Mouse (Mus musculus): ENCODE measurements around the gene Med16. TPM values are rescaled to one million over a fixed set of nuclear protein-coding genes. Genes with fewer than 3 reads are reported as not detected.

Gene Med16
- polyA plus RNA-seq, 1 experiment from 2014 or later: 77.3 TPM

DNA sequence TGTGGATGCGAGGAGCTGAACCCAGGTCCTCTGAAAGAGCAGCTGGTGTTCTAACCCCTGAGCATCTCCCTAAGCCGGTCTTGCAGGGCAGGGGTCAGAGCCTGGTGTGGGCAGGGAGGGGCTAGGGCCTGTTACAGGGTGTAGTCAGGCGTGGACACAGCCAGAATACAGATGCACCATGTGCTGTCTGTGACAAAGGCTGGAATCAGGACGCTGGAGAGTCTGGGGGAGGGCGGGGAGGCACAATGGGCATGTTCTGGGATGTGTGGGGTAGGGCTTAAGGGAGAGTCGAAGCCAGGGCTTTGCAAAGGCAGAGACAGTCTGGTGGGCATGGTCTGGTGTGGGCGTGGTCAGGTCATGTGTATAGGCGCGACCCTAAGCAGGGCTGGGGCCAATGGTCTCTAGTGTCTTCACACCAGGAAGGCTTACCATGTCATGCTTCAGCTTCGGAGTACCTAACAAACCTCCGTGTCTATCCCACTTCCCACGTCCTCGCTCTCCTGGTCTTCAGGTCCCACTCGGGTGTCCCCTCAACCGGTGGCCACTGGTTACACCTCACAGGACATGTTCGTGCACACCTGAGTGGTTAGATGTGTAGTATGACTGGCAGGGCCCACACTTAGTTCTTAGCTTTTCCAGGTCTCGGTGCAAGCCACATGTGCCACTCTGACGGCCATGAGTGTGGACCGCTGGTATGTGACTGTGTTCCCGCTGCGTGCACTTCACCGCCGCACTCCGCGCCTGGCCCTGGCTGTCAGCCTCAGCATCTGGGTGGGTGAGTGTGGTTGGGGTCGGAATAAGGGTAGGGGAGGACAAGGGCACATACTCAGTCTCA is 11.6 kb upstream of the Med16 start:
- WGBS: 18% methylated on average over 26 of the region's 26 CpGs
- peaks cover 62% of the 10 kb centered on the region for H3K4me1 ChIP-seq (replicated peaks)

DNA sequence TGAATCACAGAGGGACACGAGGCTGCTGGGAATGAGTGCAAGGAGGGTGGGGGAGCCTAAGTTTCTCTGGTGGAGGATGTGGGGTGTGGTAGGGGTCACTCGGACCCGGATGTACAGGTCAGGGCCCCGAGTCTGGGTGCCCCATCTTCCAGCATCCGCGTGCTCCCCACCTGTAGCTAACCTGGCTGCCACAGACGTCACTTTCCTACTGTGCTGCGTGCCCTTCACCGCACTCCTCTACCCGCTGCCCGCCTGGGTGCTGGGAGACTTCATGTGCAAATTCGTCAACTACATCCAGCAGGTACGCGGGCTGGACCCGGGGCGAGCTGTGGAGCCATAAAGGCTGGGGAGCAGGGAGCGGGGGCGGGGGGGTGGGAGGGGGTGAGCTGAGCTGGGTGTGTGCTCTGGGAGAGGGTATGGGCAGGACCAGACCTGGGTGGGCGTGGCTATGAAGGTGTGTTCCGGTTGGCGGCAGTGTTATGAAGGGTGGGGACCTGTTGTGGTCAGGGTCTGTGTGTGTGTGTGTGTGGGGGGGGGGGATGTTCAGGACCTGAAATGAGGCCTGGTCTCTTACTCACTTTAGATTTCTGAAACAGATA is 10.6 kb upstream of the Med16 start:
- no peaks in the 10 kb centered on the region for H3K36me3 ChIP-seq
- peaks cover 71% of the 10 kb centered on the region for H3K4me1 ChIP-seq (replicated peaks)
- no peaks in the 10 kb centered on the region for H3K9me3 ChIP-seq
- DNase-seq (ENCODE audit: low spot score): no peak
- H3K27me3 ChIP-seq (ENCODE audit: insufficient read depth, poor library complexity, severe bottlenecking): peaks cover 74% of the 10 kb centered on the region
- WGBS: 4% methylated on average over 20 of the region's 21 CpGs
- peak overlapping the region; percentile 44 for H3K4me3 ChIP-seq
- no peak overlapping the region for H3K27ac ChIP-seq

More for the DNA sequence above, 11.6 kb upstream of the Med16 start:
- Histone ChIP-seq H3K27ac (peak overlapping the region; percentile 53), H3K36me3 (no peaks in the 10 kb centered on the region), H3K27me3 (ENCODE audit: insufficient read depth, poor library complexity, severe bottlenecking) (peaks cover 74% of the 10 kb centered on the region), H3K4me3 (peak overlapping the region; percentile 44), H3K9me3 (no peaks in the 10 kb centered on the region)
- peak; percentile 47 for DNase-seq (ENCODE audit: low spot score)

DNA sequence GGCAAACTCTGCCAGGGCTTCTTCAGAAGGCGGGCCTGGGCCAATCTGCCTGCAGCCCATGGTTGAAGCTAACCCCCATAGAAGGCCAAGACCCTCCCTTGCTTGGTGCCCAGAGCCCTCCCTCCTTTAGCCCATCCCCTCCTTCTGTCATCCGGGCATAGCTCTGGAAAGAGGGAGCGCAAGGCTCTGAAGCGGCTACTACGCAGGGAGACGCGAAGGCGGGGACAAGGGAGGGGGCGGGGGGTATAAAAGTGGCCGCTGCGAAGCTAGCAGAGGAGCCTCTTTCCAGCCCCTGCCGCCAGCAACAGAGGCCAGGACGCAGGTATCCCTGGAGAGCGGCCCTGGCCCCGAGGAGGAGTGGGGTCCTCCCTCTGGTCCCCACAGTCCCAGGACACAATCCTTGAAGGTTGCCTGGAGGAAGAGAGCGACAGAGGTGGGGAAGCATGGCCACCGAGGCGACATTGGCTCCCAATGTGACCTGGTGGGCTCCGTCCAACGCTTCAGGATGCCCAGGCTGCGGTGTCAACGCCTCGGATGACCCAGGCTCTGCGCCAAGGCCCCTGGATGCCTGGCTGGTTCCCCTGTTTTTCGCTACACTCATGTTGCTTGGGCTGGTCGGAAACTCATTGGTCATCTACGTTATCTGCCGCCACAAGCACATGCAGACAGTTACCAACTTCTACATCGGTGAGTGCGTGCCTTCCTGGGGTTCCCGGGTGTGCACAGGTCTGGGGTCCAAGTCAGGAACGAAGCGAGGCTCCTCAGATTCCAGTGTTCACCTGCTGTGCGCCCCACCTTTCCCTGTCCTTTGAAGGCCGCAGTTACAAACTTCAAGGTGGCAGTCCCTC is 9.7 kb upstream of the Med16 start:
- H3K36me3 ChIP-seq: peaks cover 2% of the 10 kb centered on the region; the same call in 1 of the 2 replicates
- H3K27ac ChIP-seq: peak overlapping the region; percentile 23; the same call in 1 of the 2 replicates
- peaks cover 77% of the 10 kb centered on the region for H3K4me1 ChIP-seq (replicated peaks)
- DNase-seq (ENCODE audit: low spot score): peak; percentile 33
- H3K27me3 ChIP-seq (ENCODE audit: insufficient read depth, poor library complexity, severe bottlenecking): peaks cover 66% of the 10 kb centered on the region
- H3K4me3 ChIP-seq: peak overlapping the region; percentile 73
- H3K9me3 ChIP-seq: no peaks in the 10 kb centered on the region
- 4% methylated on average over 35 of the region's 35 CpGs for WGBS

DNA sequence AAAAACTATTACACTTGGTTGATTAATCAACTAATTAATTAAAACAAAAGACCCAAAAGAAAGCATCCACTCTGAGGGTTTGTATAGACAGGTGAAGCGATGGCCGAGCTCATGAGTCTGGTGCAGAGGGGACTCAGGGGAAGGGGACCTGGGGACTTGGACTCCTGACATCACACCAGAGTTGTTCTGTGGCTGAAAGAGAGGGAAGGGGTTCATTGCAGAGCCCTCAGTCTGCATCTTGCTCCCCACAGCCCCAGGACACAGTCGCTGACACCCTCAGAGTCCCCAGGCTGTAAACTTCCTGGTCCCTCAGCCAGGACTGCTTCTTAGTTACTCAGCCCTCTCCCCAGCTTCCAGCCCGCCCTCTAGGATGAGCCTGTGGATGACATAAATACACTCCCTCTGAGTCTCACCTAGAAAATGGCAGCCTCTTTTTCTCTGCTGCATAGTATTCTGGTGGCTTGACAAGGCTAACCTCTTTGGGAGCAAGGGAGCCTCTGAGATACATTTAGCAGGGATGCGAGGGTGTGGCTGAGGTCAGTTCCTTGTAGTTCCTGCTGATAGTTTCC is 8.9 kb upstream of the Med16 start:
- no peak overlapping the region for H3K27ac ChIP-seq
- no peak for DNase-seq (ENCODE audit: low spot score)
- no peaks in the 10 kb centered on the region for H3K9me3 ChIP-seq
- H3K27me3 ChIP-seq (ENCODE audit: insufficient read depth, poor library complexity, severe bottlenecking): peaks cover 57% of the 10 kb centered on the region
- WGBS: 70% methylated on average over 5 of the region's 5 CpGs
- H3K36me3 ChIP-seq: peaks cover 10% of the 10 kb centered on the region
- peak overlapping the region; percentile 73 for H3K4me3 ChIP-seq
- peaks cover 77% of the 10 kb centered on the region for H3K4me1 ChIP-seq (replicated peaks)

DNA sequence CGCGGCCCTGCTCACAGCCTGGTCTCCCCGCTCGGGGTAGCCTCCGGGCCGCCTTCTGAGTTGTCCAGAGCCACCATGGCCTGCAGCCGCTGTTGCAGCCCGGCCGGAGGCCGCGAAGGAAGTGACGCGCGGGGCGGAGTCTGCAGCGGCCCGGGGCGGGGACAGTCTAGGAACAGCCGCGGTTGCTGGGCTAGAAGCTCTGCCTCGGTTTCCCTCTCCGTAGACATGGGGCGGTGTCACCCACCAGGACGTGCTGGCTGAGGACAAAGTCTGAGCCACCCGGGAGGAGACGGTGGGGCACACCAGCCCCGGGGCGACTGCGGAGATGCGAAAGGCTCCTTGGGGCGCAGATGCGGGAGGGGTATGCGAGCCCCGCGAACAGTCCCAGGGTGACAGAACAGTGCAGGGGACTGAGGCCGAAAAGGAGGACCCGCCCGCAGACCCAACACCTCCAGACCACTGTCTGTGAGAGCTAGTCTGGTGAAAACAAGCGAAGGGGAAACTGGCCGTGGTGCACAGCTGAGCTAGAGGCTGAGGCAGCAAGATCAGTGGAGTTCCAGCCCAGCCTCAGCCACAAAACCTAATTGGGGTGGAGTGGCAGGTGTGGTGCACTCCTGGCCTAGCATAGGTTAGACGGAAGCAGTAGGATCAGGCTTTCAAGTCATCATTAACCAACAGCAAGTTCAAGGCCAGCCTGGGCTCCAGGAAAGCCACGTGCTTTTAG is 8.2 kb upstream of the Med16 start, which contains the start of gene Kiss1r:
Kiss1r (plus strand) TSS at position 164 of the 724 bp plus-strand sequence.
- DNase-seq (ENCODE audit: low spot score): peak; percentile 86
- Histone ChIP-seq H3K4me3 (peak within 1 kb of the TSS; percentile 73), H3K27ac (peak within 1 kb of the TSS; percentile 92), H3K9me3 (no peaks in the 10 kb centered on the region), H3K4me1 (replicated peaks) (peaks cover 77% of the 10 kb centered on the region), H3K36me3 (peaks cover 17% of the 10 kb centered on the region), H3K27me3 (ENCODE audit: insufficient read depth, poor library complexity, severe bottlenecking) (peaks cover 51% of the 10 kb centered on the region)
- 3% methylated on average over 42 of the region's 42 CpGs for WGBS

DNA sequence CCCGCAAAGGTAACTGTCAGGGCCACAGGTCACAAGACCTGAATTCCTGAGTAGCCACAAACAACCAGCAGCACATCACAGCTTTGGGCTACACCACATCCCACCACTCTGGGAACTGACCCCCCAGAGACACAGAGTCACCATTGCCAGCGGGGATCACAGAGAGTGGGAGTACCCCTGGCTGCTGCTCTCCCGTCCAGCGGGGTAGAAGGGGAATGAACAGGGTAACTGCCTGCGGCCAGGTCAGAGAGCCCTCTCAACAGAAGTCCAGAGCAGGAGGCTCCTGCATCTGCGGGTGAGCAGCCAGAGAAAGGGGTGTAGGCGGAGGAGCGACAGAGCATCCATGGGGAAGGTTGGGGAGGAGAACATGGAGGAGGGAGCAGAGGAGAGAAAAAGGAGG is 7.4 kb upstream of the Med16 start:
- DNase-seq (ENCODE audit: low spot score): no peak
- WGBS: 7% methylated on average over 8 of the region's 8 CpGs
- Histone ChIP-seq H3K9me3 (no peaks in the 10 kb centered on the region), H3K27ac (peak overlapping the region; percentile 92), H3K27me3 (ENCODE audit: insufficient read depth, poor library complexity, severe bottlenecking) (peaks cover 42% of the 10 kb centered on the region), H3K36me3 (peaks cover 26% of the 10 kb centered on the region), H3K4me3 (peak overlapping the region; percentile 73), H3K4me1 (replicated peaks) (peaks cover 71% of the 10 kb centered on the region)

DNA sequence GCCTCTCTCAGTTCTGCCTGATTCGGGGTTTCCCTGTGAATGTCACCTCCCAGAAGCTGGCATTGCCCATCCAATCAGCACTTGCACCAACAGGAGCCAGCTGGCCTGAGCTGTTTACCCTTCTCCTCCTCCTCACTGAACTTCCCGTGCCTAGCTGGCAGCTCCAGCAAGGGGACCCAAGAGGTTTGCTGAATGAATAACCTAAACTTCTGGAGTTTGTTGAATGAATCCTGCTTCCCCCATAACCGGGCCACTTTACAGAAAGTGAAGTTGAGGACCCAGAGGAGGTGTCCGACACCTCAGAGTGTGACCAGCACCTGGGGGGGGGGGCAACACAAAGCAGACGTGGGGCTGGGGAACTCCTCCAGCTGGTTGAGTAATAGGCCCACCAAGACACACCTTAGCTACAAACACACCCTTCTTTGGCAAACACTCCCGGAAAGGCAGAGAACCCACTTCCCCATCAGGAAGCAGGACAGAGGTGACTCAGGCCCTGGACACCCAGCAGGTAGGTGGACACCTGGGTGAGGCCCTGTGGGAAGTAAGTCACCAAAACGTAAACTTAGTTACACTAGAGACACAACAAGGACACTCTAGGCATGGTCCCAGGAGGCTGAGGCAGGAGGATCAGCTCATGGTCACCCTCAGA is 6.3 kb upstream of the Med16 start:
- no peak for DNase-seq (ENCODE audit: low spot score)
- Histone ChIP-seq H3K27ac (no peak overlapping the region), H3K27me3 (ENCODE audit: insufficient read depth, poor library complexity, severe bottlenecking) (peaks cover 32% of the 10 kb centered on the region), H3K9me3 (no peaks in the 10 kb centered on the region), H3K36me3 (peaks cover 34% of the 10 kb centered on the region), H3K4me1 (replicated peaks) (peaks cover 62% of the 10 kb centered on the region), H3K4me3 (peak overlapping the region; percentile 73; the same call in 1 of the 2 replicates)
- 74% methylated on average over 7 of the region's 7 CpGs for whole genome bisulfite sequencing

DNA sequence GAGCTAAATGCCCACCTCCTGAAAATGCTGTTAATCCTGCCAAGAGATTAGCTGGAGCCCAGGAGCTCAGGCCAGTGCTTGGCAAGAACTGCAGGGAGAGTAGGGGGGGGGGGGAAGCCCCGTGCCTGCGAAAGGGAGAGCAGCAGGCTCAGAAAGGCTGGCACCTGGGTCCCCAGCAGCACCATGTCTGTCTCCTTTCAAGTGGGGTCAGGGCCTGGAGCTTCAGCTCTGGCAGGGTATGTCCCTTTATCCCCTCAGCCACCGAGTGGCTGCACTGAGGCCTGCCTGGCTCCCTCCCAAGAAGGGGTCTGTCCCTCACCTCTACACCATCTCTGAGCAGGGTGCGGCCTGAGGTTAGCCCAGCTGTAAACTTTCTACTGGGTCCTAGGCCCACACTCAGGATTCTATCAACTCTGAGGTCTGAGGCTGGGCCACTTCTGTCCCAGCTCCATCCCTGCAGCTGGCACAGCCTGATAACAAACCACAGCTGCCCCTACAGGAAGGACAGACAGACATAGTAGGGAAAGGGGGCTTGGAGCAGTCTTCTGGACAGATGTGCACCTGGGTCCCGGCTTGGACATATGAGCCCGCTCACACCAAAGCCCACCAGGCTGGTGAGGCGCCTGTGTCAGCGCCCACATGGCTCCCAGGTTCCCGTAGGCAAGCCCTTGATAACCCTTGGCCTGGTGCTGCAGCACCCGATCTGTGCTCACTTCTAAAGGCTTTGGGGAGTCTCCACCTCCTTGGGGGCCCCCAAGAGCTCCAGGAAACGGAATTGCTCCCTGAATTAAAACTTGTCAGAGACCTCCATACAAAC is 5.6 kb upstream of the Med16 start:
- H3K27ac ChIP-seq: peak overlapping the region; percentile 45; the same call in 1 of the 2 replicates
- DNase-seq (ENCODE audit: low spot score): no peak

DNA sequence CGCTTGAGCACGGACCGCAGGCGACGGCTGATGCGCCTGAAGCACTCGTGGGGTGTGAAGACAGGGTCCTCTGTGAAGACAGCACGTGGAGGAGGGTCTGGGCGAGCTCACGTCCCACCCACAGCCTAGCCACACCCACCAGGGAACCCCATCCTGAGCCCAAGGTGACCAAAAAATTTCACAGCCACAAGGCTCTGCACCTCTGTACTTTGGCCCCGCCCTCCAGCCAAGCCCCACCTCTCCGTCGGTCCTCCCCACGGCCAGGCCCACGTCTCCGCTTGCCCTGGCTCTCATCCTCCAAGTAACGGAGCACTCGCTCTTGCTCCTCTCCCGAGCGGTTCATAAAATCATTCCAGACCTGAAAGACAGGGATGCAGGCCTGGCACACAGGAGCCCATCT is 3.7 kb upstream of the Med16 start:
- Histone ChIP-seq H3K4me3 (no peak overlapping the region), H3K27ac (no peak overlapping the region), H3K36me3 (peaks cover 34% of the 10 kb centered on the region), H3K9me3 (no peaks in the 10 kb centered on the region), H3K27me3 (ENCODE audit: insufficient read depth, poor library complexity, severe bottlenecking) (peaks cover 5% of the 10 kb centered on the region), H3K4me1 (replicated peaks) (peaks cover 52% of the 10 kb centered on the region)
- 64% methylated on average over 20 of the region's 20 CpGs for WGBS
- no peak for DNase-seq (ENCODE audit: low spot score)

More for the DNA sequence above, 5.6 kb upstream of the Med16 start:
- 70% methylated on average over 11 of the region's 11 CpGs for WGBS
- Histone ChIP-seq H3K36me3 (peaks cover 34% of the 10 kb centered on the region), H3K4me1 (replicated peaks) (peaks cover 60% of the 10 kb centered on the region), H3K9me3 (no peaks in the 10 kb centered on the region), H3K27me3 (ENCODE audit: insufficient read depth, poor library complexity, severe bottlenecking) (peaks cover 24% of the 10 kb centered on the region), H3K4me3 (peak overlapping the region; percentile 73; the same call in 1 of the 2 replicates)

DNA sequence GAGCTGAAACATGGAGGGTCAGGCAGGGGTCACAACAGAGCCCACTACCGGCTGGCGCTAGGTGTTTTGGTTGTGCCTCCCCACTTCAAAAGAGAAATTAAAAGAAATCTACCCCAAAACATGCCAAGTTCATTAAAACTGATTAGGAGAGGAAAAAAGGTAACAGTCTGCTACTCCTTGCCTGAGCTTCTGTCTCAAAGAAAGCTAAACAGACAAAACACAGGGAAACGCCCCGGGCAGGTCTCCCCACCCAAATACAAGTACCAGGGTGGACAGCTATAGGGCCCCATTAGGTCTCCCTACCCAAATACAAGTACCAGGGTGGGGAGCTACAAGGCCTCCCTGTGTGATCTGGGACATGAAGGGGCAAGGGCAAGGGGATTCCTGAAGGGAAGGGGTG is 1.8 kb upstream of the Med16 start, which contains the start of gene Gm26602:
Gm26602 (plus strand) TSS at position 301 of the 400 bp plus-strand sequence.
- Histone ChIP-seq H3K4me1 (replicated peaks) (peaks cover 41% of the 10 kb centered on the region), H3K4me3 (peak within 1 kb of the TSS; percentile 75; the same call in 1 of the 2 replicates), H3K27ac (peak within 1 kb of the TSS; percentile 73; the same call in 1 of the 2 replicates), H3K27me3 (ENCODE audit: insufficient read depth, poor library complexity, severe bottlenecking) (peaks cover 9% of the 10 kb centered on the region; the same call in 1 of the 2 replicates), H3K36me3 (peaks cover 51% of the 10 kb centered on the region), H3K9me3 (no peaks in the 10 kb centered on the region)
- WGBS: 94% methylated on average over 4 of the region's 4 CpGs
- DNase-seq (ENCODE audit: low spot score): no peak

Measured in hindbrain, embryonic 10.5 days (tissue).